Mouse (Mus musculus): ENCODE results near the gene Ncl. TPM values are rescaled to one million over a fixed set of nuclear protein-coding genes. Genes with fewer than 3 reads are reported as not detected.

Gene Ncl
- polyA plus RNA-seq, 1 experiment from 2014 or later, result 210 TPM

Small RNA genes lying within 50 kb of the gene (microRNA-seq; reads per million reads assigned to microRNA genes)
- gene mmu-mir-3535, result 99.0 reads per million, percentile 51 among the genes with 10 or more reads in this experiment

Other genes starting within 250 kb of the Ncl start
- gene Htr2b, start 247.4 kb downstream of the Ncl start, polyA plus RNA-seq (2015; fragmentation: Nextera tagmentation; extraction: Ambion mirVana), result 0.10 and 0.75 TPM in 2 replicates
- 0.39 and 0.61 TPM in 2 replicates for gene Gm21972, start 225.8 kb downstream of the Ncl start, polyA plus RNA-seq (2015; fragmentation: Nextera tagmentation; extraction: Ambion mirVana)
- gene Armc9, start 204.6 kb downstream of the Ncl start, polyA plus RNA-seq (2015; fragmentation: Nextera tagmentation; extraction: Ambion mirVana), result 32.6 and 35.8 TPM in 2 replicates
- 6.9 and 8.7 TPM in 2 replicates for gene B3gnt7, start 56.6 kb downstream of the Ncl start, polyA plus RNA-seq (2015; fragmentation: Nextera tagmentation; extraction: Ambion mirVana)
- 0.19 and 0.25 TPM in 2 replicates for gene Nmur1, start 66.8 kb upstream of the Ncl start, polyA plus RNA-seq (2015; fragmentation: Nextera tagmentation; extraction: Ambion mirVana)
- not detected in 2 replicates for gene Tex44, start 66.9 kb upstream of the Ncl start, polyA plus RNA-seq (2015; fragmentation: Nextera tagmentation; extraction: Ambion mirVana)
- 1,392 and 1,427 TPM in 2 replicates for gene Ptma, start 167.3 kb upstream of the Ncl start, polyA plus RNA-seq (2015; fragmentation: Nextera tagmentation; extraction: Ambion mirVana)
- gene Pde6d, start 223.2 kb upstream of the Ncl start, polyA plus RNA-seq (2015; fragmentation: Nextera tagmentation; extraction: Ambion mirVana), result 115 and 122 TPM in 2 replicates
- gene Cops7b, start 223.5 kb upstream of the Ncl start, polyA plus RNA-seq (2015; fragmentation: Nextera tagmentation; extraction: Ambion mirVana), result 56.5 and 63.9 TPM in 2 replicates

Measured in hindbrain, embryonic 15.5 days (tissue).